Mouse (Mus musculus) midbrain, postnatal 0 days (tissue): ENCODE data around the gene Cd79b. TPM values are rescaled to one million over a fixed set of nuclear protein-coding genes. Genes with fewer than 3 reads are reported as not detected.

ENCODE experiments used
- ATAC-seq: fragments of 200-750 bp; cut with Nextera tagmentation; 2 replicates; pipeline ENCODE4 v1.8.0; 2017; ENCODE audit warnings: moderate number of reproducible peaks, mild to moderate bottlenecking, moderate TSS enrichment, moderate library complexity; ENCODE audit not compliant: low FRiP score
- DNase-seq: peaks from one replicate; pipeline ENCODE4 v3.0.0-alpha.2; 2015; ENCODE audit warnings: low spot score
- H3K27ac ChIP-seq: fragments of 300-500 bp; sonication (generic); 2 replicates; pipeline ENCODE4 v1.5.1; 2014; ENCODE audit warnings: low read depth, mild to moderate bottlenecking, low read length, mixed read lengths
- H3K27me3 ChIP-seq: fragments of 300-500 bp; sonication (generic); 2 replicates; pipeline ENCODE4 v1.6.1; 2014; ENCODE audit warnings: low read length, control low read depth, mixed read lengths; ENCODE audit not compliant: insufficient read depth
- H3K36me3 ChIP-seq: fragments of 300-500 bp; sonication (generic); 2 replicates; pipeline ENCODE4 v1.6.1; 2014; ENCODE audit warnings: low read length, control low read depth, mixed read lengths; ENCODE audit not compliant: insufficient read depth
- H3K4me1 ChIP-seq: fragments of 300-500 bp; sonication (generic); 2 replicates; pipeline ENCODE4 v1.6.1; 2014; ENCODE audit warnings: mild to moderate bottlenecking, control low read depth, antibody characterized with exemption, low read length, mixed read lengths; ENCODE audit not compliant: insufficient read depth
- H3K4me2 ChIP-seq: fragments of 300-500 bp; sonication (generic); 2 replicates; pipeline ENCODE4 v1.6.1; 2014; ENCODE audit warnings: low read depth, mild to moderate bottlenecking, low read length, mixed read lengths; ENCODE audit not compliant: poor library complexity, severe bottlenecking
- H3K4me3 ChIP-seq: fragments of 300-500 bp; sonication (generic); 2 replicates; pipeline ENCODE4 v1.5.1; 2014; ENCODE audit warnings: low read depth, mild to moderate bottlenecking, low read length, moderate library complexity
- H3K9ac ChIP-seq: fragments of 300-500 bp; sonication (generic); replicated peaks from 2 replicates; pipeline ENCODE4 v1.6.1; 2014; ENCODE audit warnings: mild to moderate bottlenecking, low read length, moderate library complexity, mixed read lengths; ENCODE audit not compliant: poor library complexity, severe bottlenecking
- H3K9me3 ChIP-seq: fragments of 300-500 bp; sonication (generic); 2 replicates; pipeline ENCODE4 v1.6.1; 2016; ENCODE audit warnings: low read length, control low read depth
- CTCF ChIP-seq: IDR thresholded peaks from 2 replicates; pipeline ENCODE4 v1.5.1; 2016; ENCODE audit warnings: antibody characterized with exemption, mild to moderate bottlenecking
- WGBS: fragments of 180-500 bp; shearing (Covaris S2); extraction: QIAGEN DNeasy Blood & Tissue Kit; methylation state at CpG from one replicate; pipeline ENCODE4 v1.1.7; 2014; 5-methylcytosine and 5-hydroxymethylcytosine counted together
- polyA plus RNA-seq: library from polyadenylated mRNA; unstranded; fragments of >200 nt; fragmentation: Nextera tagmentation; extraction: Ambion mirVana; gene quantifications from 2 replicates; pipeline ENCODE4 v1.2.1, GENCODE M21; 2015
- total RNA-seq: library from RNA; depleted of rRNA; stranded (reverse); fragments of >200 nt; gene quantifications from 2 replicates; pipeline ENCODE4 v1.2.3, GENCODE M21; 2014

Gene Cd79b
- total and polyA plus RNA-seq, 2 experiments from 2014 or later = 0.38 to 1.1 TPM

GRCm38 (mm10) chr11:106271131-106271793 lies 43.3 kb downstream of the Cd79b start:
- ATAC-seq (no peak), DNase-seq (no peak)
- H3K27me3 ChIP-seq = no peaks in the 10 kb centered on the region
- 43% methylated on average over 5 of the region's 5 CpGs for WGBS
- peak overlapping the region; percentile 92; the same call in 1 of the 2 replicates for H3K9ac ChIP-seq
- H3K4me2 ChIP-seq = peak overlapping the region; percentile 87
- peak overlapping the region; percentile 94 for H3K4me3 ChIP-seq
- H3K36me3 ChIP-seq = peaks cover 8% of the 10 kb centered on the region
- no peak overlapping the region for H3K27ac ChIP-seq
- no peak; the same call in 1 of the 2 replicates for TF ChIP-seq CTCF
- H3K9me3 ChIP-seq = no peaks in the 10 kb centered on the region
- peaks cover 15% of the 10 kb centered on the region for H3K4me1 ChIP-seq

DNA sequence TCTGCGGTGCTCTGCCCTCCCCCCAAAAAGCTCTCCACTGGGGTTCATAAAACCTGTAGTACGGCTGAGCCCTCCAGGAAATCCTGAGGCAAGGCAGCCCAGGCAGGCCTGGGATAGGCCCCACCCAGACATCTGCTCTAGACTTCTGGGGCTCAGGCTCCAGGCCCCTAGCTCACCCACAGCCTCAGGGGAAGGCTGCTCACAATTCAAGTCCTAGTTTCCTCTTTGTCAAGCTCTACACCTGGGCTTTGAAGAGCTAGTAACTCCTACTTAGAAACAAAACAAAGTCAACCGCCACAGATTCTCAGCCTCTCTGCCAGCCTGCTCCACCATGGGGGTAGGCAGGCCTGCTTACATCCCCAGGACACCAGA lies 45.5 kb downstream of the Cd79b start:
- 41% methylated on average over 3 of the region's 3 CpGs for WGBS
- H3K4me3 ChIP-seq = no peak overlapping the region
- DNase-seq = peak; percentile 32
- peak overlapping the region; percentile 38; the same call in 1 of the 2 replicates for H3K27ac ChIP-seq
- H3K36me3 ChIP-seq = peaks cover 27% of the 10 kb centered on the region
- no peak for ATAC-seq
- H3K9me3 ChIP-seq = no peaks in the 10 kb centered on the region
- no peaks in the 10 kb centered on the region for H3K27me3 ChIP-seq
- H3K4me2 ChIP-seq = no peak overlapping the region
- TF ChIP-seq CTCF = no peak
- H3K9ac ChIP-seq = no peak overlapping the region
- peaks cover 12% of the 10 kb centered on the region for H3K4me1 ChIP-seq

- 62% methylated on average over 8 of the region's 8 CpGs for WGBS
- no peak overlapping the region for H3K9ac ChIP-seq
- H3K27me3 ChIP-seq = no peaks in the 10 kb centered on the region
- no peak for ATAC-seq
- no peak overlapping the region for H3K4me3 ChIP-seq
- peaks cover 33% of the 10 kb centered on the region for H3K36me3 ChIP-seq
- peak overlapping the region; percentile 38; the same call in 1 of the 2 replicates for H3K27ac ChIP-seq
- H3K9me3 ChIP-seq = no peaks in the 10 kb centered on the region
- no peak overlapping the region for H3K4me2 ChIP-seq
- TF ChIP-seq CTCF = no peak
- H3K4me1 ChIP-seq = peaks cover 12% of the 10 kb centered on the region
- DNase-seq = peak; percentile 55
These were observed 46.1 kb downstream of the Cd79b start for GRCm38 (mm10) chr11:106268326-106269059.

- H3K27me3 ChIP-seq = no peaks in the 10 kb centered on the region
- 71% methylated on average over 5 of the region's 5 CpGs for WGBS
- no peak overlapping the region for H3K27ac ChIP-seq
- ATAC-seq (no peak), DNase-seq (peak; percentile 5)
- H3K36me3 ChIP-seq = peaks cover 38% of the 10 kb centered on the region
- H3K4me1 ChIP-seq = peaks cover 12% of the 10 kb centered on the region
- no peak overlapping the region for H3K4me2 ChIP-seq
- H3K9me3 ChIP-seq = no peaks in the 10 kb centered on the region
- no peak overlapping the region for H3K9ac ChIP-seq
- H3K4me3 ChIP-seq = no peak overlapping the region
- TF ChIP-seq CTCF = no peak
These were observed 46.7 kb downstream of the Cd79b start for GRCm38 (mm10) chr11:106267871-106268270.

DNA sequence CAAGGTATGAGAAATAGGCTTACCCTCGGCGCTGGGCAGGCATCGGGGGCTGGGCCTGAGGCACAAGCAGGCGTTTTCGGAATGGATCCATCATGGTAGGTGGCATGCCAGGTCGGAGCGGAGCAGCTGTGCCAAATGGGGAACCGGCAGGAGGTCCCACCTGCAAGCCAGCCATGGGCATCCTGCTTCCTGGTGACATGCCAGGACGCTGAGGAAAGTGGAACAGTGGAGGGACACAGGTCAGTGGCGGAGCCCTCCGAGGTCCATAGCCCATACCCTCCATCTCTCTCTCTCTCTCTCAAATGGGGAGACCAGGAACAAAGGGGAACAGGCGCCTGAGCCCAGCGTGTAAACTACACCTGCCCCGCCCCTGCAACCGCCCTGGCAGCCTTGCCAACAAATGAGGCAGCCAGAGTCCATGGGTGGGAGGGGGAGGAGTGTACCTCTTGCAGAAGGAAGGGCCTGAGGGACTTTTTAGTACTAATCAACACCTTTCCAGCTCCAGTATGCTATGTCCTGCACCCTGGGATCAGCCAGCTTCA lies 47.2 kb downstream of the Cd79b start:
- ATAC-seq = no peak
- Histone ChIP-seq H3K36me3 (peaks cover 43% of the 10 kb centered on the region), H3K27ac (no peak overlapping the region), H3K27me3 (no peaks in the 10 kb centered on the region), H3K4me1 (peaks cover 12% of the 10 kb centered on the region), H3K9me3 (no peaks in the 10 kb centered on the region), H3K4me2 (no peak overlapping the region), H3K9ac (no peak overlapping the region), H3K4me3 (no peak overlapping the region)
- peak; percentile 49 for DNase-seq
- WGBS = 79% methylated on average over 15 of the region's 15 CpGs
- no peak for TF ChIP-seq CTCF

GRCm38 (mm10) chr11:106266431-106266830 lies 48.1 kb downstream of the Cd79b start:
- DNase-seq (no peak), ATAC-seq (no peak)
- Histone ChIP-seq H3K36me3 (peaks cover 53% of the 10 kb centered on the region), H3K9me3 (no peaks in the 10 kb centered on the region), H3K27ac (no peak overlapping the region), H3K4me2 (no peak overlapping the region), H3K4me1 (peaks cover 7% of the 10 kb centered on the region), H3K9ac (no peak overlapping the region), H3K27me3 (no peaks in the 10 kb centered on the region), H3K4me3 (no peak overlapping the region)
- WGBS = 94% methylated on average over 10 of the region's 10 CpGs
- TF ChIP-seq CTCF = no peak
